Mouse (Mus musculus): ENCODE measurements at regions not wholly inside any gene's neighbourhood (a gene's known extent, or its start where the extent isn't known, plus 50 kb on each side); places are given as distances from the start of the nearest gene placed in this dataset.

DNA sequence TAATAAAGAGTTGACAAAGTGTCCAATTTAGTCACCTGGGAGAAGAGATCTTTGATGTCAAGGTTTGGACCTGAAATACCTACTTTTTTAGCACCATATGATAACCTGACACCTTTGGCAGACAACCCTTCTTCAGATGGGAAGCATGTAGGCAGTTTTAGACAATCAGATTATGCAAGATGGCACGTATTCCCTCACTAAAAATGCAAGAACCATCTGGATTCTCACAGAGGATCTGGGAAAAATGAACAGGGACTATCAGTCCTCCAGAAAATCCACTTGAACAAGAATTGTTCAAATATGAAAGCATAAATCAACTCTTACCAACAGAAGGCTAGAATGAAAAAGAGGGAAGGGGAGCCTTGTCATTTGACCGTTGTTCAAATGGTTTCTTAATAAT, 148.4 kb downstream of the Mat2b start:
- TF ChIP-seq POLR2A (IDR thresholded peaks at IDR 0.05; ENCODE audit: extremely low read depth, insufficient read depth, low read length) = no peak
- no peak for TF ChIP-seq CTCF (IDR thresholded peaks at IDR 0.05; ENCODE audit: extremely low read depth, insufficient read depth, low read length)
